Mouse (Mus musculus) olfactory bulb, adult 2 months (tissue): Measurements from ENCODE around the gene Mrpl44.

ENCODE experiments used
- CTCF ChIP-seq: fragments of 200-500 bp; IDR thresholded peaks from 2 replicates; pipeline ENCODE4 v1.5.1; 2012; ENCODE audit warnings: low read depth, mild to moderate bottlenecking, low read length, moderate library complexity; ENCODE audit not compliant: insufficient read depth
- POLR2A ChIP-seq: fragments of 200-500 bp; IDR thresholded peaks from 2 replicates; pipeline ENCODE4 v1.6.1; 2012; ENCODE audit warnings: mild to moderate bottlenecking, low read depth, low read length, moderate library complexity; ENCODE audit not compliant: insufficient read depth

GRCm38 (mm10) chr1:79757597-79757996 is 18.2 kb upstream of the Mrpl44 start:
- TF ChIP-seq POLR2A (no peak), CTCF (no peak)
